ENCODE assay signal across 10 mouse cellular contexts in the genomic region with DNA sequence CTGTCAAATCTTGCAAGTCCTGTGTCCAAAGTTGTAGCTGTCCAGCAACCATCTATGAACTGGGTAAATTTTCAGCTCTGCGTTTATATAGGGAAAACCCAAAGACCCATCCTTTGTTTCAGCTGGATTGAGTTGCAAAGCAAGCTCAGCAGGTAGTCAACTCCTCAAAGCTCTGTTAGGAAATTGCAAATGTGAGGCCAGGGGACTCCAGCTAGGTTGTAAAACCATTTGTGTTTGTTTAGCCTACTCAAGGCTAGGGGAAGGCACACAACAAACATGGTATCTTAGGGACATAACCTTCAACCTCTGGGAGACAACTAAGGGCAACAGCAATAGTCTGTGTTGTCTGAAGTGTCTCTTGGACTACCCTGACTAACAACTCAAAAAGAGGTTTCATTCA. TPM values are rescaled to one million over a fixed set of nuclear protein-coding genes. Genes with fewer than 3 reads are reported as not detected.
"Had no signal": no experiment of that assay in that cellular context is flagged by ENCODE, and none has a peak within 500 bp of the region (broad histone marks: within the 10 kb centered on the region; RNA-seq: fewer than 3 reads in every experiment).

No protein-coding gene starts in this region.

- DNase-seq: liver, postnatal 0 days; lung, adult 2 months; lung, postnatal 14 days; lung, postnatal 36 days; right cerebral cortex, postnatal 14 days; thymus, adult 2 months; thymus, postnatal 25 days; thymus, postnatal 4 days had no signal

RNA-seq across cellular contexts. Expression of gene Gcnt4, which starts 40.0 kb away (rescaled TPM):
- total RNA-seq: monocyte, adult 5-6 weeks; neutrophil, adult 5-6 weeks had no signal
